Mouse (Mus musculus) C2C12 (cell line): ENCODE data around the gene Wnt5a.

Experiments
- CTCF ChIP-seq: IDR thresholded peaks from one replicate; pipeline ENCODE4 v1.5.1; 2011; ENCODE audit not compliant: control insufficient read depth, insufficient read depth, insufficient read length
- MAX ChIP-seq: IDR thresholded peaks from one replicate; pipeline ENCODE4 v1.6.1; 2011; ENCODE audit warnings: mild to moderate bottlenecking, control low read depth
- USF1 ChIP-seq: IDR thresholded peaks from one replicate; pipeline ENCODE4 v1.6.1; 2011; ENCODE audit warnings: low read depth, mild to moderate bottlenecking, control low read depth, moderate library complexity

DNA sequence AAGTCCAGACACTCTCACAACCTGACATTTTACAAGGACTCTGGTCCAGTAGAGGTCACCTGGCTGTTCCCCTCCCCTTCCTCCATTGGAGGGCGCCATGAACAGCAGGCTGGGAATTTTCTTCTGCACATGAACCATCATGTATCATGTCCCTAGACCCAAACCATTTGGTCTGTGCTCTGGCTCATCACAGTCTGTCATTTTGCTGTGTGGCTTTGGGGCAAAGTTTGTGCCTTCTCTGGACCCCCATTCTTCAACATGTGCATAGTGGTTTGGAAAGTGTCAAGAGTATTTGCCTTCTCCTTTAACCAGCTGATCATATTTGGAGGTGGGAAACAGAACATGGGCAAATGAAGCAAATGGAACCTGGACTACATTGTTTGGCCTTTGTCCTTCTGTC lies 27.0 kb downstream of the Wnt5a start:
- no peak for TF ChIP-seq CTCF
- TF ChIP-seq MAX: no peak
- TF ChIP-seq USF1: no peak
